Mouse (Mus musculus): ENCODE data around the gene Nfia.

The Nfia gene

DNA sequence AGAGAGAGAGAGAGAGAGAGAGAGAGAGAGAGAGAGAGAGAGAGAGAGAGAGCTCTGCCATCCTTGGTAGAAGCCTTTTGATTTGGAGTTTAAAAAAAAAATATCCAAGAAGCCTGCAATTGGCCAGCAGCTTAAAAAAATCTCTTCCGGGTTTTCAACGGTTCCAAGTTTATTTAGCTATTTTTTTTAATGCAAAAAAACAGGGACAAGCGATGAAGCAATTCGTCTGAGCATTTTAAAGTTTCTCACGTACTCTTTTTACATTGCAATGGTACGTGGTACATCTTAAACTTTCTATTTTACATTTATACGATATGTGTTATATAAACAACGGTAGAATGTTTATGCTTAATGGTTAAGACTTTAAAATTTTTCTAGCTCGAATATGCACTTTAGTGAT lies at the start of gene Nfia:
Gene Nfia (plus strand): TSS at position 94 of the 400 bp plus-strand sequence.
- DNase-seq = no peak

DNA sequence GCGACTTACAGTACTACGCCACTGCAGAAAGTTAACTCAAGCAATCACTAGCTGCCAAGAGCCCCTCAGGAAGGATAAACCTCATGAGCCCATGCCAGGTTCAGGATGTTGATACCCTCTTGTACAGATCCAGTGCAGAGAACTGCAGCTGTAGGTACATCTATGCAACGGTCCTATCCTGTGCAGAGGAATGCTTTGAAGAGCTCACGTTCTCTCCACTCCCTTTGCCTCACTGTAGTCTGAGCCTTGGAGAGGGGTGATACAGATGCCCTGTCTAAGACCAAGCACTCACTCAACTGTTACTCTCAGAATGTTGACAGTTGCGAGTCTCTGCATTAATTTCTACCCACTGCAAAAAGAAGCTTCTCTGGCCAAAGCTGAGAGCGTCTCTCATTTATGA lies 49.2 kb upstream of the Nfia start:
- no peak for DNase-seq

DNA sequence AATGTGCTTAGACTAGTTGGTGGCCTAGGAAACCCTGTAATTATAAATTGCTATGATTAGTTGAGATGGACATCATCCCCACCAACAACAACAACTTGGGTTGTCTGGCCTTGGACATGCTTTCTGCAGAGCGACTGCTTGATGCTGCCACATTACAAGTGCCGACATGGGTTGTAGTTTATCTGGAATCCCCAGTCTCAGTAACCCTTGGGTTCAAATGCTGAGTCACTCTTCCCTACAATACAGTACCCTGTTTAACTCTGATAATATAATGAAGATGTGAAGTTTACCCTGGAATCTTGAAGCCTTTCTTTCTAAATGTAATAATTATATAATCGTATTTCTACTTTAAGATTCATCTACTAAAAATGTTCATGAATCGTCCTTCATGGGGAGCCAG lies 44.0 kb upstream of the Nfia start:
- DNase-seq = no peak

DNA sequence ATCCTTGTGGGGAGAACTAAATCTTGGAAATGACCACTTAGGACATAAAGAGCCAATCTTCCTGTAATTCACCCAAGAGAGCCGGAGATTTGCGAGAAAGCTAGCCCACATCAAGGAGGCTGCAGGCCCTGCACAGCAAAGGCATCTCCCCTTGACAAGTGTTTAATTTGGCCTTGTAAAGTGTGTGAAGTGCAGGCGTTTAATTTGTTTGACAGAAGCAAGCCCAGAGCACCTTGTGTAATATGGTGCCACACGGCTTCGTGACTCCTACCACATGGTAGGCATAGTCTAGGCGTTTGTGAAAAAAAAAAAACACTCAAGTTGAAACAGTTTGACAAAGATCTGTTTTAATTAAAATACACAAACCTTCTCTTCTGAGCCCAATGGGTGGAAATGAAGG lies 42.5 kb upstream of the Nfia start:
- DNase-seq = no peak

DNA sequence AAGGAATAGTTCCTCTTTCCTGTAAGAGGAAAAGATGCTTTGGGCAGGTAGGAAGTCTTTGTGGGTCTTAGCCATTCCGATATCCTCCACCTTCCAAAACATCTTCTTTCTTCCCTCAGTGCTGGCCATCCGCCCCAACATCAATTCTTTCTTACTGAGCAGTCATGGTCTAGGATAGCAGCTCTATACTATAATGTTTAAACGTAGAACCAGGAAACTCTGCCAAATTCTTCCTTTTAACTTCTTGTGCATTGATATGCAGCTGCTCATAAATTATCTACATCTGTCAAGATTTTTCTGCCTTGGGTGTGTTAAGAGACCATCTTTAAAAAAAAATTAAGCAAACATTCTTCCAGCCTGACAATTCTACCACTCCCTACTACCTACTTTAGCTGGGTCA lies 42.1 kb upstream of the Nfia start:
- DNase-seq = no peak

DNA sequence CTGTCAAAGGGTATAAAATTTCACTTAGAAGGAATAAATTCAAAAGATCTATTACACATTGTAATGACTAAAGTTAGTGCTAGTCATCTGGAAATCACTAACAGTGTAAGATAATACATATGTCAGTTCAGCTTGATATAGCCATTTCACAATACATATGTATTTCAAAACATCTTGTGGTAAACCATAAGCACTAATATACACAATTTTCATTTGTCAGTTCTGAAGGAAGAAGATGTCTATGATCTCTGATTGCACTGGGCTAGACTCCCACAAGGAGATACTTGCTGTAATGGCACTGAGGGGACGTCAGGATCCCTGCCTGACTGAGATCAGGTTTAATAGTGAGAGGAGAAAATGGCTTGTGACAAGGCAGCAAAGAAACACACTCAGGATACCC lies 39.1 kb upstream of the Nfia start:
- no peak for DNase-seq

DNA sequence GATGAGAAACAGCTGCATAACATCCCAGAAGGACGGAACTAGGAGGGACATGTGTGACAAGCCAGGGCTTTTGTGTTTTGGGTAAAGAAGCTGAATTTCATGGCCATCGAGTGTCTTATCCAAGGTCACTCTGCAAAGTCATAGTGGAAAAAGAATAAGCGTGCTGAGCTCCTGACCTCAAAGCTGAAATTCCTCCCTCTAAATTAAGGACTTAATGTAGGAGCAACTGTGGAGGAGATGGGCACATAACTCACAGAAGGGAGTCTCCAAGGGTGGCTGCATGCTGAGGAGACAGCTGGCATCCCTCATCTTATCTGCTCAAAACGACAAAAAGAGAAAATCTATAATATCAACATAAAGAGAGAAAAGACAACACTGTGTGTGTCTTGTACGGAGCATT lies 28.6 kb upstream of the Nfia start:
- no peak for DNase-seq

DNA sequence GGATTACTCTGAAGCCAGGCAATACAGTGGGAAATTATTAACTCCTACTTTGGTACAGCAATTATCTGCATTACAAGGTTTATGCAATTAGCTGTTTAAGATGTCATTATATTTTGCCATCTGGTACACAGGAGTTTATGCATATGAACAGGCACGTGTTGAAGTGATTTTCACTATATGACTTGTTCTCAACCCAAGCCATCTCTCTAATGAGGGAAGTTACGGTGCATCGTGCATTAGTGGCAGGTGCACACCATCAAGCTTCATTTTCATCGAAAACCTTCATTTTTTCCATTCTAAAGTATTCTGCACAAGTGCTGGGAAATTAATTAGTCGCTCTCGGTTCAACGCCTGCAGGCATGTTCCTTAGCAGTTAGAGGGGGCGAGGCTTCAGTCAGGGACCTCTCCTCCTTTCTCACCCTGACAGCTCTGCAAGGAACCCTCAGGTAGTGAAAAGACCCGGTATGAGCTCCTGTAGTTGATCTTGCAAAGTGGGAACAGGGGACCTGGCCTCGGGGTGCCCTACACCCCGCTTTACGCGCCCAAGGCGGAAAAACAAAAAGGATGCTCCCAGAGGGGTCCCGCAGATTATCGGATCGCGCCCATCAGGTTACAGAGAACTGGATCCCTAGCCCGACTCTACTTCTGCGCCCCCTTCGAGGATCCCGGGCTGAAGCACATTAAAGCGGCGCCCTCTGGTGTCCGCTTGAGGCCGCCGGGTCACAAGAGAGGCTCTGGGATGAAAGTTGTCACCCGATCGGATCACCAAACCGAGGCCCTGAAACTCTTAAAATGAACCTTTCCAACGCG lies 27.0 kb upstream of the Nfia start:
- DNase-seq = peak; percentile 63

DNA sequence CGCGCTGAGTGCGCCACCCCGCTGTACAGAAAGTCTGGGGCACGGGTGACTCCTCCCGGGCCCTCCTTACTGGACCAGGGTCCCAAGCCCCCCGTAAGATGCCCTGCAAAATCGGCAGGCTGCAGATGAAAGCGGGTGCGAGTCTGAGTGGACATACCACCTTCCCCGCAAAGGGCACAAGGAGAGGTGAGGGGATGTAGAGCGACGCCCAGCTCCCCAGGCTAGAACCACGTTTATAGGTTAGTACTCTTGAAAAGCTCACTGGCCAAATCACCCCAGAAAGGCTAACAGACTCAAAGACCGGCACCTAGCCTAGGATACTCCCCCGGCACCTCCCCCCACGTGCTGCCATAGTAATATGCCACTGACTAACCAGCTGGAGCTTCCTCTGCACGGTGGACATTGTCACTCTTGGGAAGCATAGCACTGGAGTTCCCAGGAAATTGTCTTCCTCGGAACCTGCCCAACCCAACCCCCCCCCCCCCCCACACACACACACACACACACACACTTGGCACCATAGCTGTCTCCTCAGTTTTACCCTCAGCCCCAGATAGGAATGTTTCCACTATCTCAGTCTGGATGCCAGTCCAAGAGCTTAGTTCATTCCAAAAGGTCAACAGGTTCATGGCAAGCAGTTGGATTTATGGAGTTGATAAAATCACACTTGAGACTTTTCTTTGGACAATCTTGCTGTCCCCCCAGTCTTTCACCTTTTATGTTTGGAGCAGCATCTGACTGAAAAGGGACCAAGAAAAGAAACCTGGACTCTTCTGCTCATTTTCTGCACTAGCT lies 26.2 kb upstream of the Nfia start:
- no peak for DNase-seq

DNA sequence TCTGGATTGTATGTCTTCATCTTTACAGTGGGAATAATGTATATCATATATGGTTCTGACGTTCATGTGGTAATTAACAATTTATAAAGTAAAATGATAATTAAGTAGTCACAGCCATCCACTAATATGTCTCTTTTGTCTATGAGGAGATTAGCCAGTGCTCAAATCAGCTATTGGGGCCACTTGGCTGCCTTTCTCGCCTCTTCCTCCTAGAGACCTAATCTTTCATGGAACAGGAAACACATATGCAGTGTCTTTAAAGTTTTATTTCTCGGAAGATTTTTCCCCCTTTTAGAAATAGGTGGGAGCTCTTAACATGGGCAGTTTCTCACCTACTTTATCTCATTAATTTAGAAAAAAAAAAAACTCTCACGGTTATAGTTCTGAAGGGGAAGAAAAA lies 22.1 kb upstream of the Nfia start:
- no peak for DNase-seq

DNA sequence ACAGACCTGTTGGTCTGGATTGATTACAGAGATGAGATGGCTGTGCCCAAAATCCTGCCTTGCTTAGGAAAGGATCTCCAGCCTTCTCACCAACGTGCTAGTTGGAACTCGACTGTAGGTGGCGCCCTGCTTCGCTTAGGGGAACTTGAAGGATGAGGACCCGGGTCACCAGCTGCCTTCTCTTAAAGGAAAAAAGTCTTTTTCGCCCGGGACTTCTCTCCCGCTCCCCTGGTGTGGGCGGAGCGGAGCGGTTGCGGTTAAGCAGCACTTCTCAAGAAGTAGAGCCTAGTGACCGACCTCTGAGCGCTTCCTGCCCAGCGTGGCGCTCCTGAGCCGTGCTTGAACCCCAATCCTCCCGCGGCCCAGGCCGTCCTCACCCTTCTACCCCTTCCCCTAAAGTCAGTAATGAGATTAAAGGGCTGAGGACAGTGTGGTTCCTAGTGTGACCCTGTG lies 21.5 kb upstream of the Nfia start:
- peak; percentile 91 for DNase-seq

DNA sequence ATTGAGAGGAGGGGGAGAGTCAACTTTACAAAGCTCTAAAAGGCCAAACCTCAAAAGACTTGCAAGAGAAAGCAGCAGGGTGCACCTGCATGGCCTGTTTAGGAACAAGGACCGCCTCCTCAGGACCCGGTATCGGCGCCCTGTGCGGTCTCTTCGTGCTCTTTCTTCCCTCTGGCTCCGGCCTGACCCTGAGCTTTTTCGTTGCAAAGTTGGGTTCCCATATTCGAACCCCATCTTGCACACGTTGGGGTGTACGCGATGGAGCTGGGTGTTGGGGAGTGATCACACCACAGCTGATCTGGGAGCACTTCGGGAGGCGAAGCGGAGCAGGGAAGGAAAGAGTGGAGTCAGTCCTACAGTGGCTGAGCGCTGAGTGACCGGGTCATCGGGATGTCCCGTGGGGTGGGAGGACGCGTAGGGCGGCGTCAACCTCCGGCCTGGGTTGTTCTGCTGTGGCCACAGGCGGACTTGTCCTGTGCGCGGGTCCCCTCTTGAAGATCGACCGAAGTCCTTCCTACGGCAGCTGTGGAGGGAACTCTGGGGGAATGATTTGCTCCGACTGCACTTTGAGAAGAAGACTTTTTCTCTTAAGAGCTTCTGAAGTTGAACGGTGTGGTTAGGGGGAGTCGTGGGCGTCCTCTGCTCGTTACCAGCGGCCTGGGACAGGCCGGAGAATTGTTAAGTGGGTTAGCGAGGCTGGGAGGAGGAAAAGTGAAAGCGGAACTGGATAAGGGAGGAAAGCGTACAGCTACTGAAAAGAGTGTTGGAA lies 20.9 kb upstream of the Nfia start:
- DNase-seq = no peak

DNA sequence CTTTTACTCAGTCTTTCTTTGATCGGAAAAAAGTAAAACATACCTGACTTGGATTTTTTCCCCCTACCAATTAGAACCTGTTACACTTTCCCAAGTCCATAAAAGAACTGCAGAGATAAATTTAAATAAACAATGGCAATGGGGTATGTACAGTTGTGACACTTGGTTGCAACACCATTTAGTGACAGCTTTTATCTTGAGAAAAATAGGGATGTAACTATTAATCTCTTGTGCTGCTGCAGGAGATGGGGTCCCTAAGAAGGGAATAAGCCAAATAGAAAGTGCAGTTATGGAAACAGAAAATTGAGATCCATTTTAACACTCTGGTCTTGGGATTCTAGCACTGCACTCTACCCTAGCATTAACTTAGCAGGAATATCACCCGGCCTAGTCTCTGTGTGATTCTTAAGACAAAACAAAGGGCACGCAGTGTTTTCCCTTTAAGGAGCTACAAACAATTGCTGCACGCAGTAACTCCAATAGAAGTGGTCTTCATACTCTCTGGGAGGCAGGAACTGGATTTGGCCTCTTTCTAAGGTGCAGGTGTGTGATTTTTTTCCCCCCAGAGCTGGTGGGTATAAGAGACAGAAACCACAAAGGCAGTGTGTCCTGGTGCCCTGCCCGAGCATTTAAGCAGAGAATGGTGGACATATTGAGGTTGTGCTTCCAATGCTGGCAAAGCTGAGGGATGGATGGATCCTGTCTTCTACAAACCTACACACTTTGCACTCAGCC lies 20.1 kb upstream of the Nfia start:
- DNase-seq = no peak

DNA sequence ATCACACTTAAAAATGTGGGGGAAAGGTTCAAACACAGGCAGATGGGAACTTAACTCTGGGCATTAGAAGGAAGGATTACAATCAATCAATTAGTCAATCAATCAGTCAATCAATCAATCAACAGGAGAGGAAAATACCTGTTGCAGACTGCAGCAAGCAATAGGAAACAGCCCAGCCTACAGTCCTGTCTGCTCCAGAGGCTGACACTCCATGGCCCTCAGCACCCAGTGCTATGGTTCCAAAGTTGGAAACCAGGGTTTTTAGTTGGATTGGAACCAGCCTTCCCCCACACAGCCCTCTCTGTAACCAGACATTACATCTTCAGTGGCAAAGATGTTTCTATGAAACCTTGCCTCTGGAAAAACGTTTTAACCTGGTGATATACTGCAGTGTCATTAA lies 19.0 kb upstream of the Nfia start:
- no peak for DNase-seq

DNA sequence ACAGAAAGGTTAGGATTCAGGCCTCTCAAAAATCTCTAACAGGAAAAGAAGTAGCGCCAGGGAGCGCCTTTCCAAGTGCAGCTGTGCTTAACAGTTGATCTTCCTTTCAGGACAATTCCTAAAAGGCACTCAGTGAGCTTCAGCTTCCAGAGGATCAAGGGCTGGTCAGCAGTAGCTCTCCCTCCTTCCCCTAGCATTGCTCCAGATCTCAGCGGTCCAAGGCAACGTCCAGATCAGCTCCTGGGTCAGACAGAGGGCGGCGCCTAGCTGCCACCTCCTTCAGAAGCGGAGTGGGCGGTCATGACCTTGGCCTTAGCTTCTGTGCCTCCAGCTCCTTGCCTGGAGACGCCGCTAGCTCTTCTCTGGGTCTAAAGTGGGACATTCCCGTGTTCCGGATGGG lies 18.3 kb upstream of the Nfia start:
- DNase-seq = no peak

DNA sequence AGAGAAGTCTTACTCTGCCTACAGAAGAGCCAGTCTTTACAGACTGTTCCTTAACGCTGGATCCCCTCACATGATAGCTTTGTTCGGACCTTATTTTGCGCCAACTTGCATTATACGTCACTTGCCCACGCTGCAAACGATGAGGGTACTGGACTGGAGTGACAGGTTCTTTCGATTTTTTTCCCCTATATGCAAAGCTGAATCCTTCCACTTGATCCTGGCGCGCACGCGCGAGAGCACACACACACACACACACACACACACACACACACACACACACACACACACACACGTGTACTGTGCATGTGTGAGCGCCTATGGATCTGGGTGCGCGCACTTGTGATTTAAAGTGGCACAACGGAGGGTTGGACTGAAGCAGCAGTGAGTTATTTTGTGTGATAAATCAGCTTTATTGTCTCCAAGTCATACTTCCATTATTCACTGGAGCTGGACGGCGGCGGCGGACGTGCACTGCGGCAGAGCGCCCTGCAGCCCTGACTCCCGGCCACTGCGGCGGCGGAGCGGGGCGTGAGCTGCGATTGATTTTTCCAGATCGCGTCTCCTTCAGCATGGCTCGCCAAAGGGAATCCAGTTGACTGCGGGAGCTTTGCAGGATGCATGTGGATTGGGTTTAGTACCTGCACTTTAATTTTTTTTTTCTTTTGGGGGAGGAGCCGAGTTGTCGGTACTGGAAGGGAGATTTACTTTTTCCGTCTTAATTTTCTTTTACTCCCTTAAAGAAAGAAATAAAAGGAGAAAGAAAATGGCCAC lies 15.1 kb upstream of the Nfia start:
- peak; percentile 61 for DNase-seq

DNA sequence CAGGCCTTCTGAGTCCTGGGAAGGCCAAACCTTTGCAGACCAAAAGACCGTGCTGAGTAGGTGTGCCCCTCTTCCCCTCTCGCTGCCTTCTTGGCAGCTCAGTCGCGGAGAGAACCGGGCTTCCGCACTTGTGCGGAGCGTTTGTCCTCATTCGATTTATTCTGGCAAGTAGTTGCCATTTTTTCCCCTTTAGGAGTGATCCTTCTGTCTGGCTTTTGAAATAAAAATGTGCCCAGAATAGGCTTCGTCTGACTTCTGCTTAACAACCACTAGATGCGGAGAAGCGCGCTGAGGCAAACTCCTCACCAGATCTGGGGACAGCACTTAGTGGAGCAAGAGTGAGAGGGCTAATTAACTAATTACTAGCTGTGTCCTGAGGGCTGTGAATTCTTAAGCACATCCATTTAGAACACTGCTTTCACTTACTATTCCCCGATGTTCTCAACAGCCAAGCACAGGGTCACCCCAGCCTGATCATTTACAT lies 14.5 kb upstream of the Nfia start:
- peak; percentile 58 for DNase-seq

DNA sequence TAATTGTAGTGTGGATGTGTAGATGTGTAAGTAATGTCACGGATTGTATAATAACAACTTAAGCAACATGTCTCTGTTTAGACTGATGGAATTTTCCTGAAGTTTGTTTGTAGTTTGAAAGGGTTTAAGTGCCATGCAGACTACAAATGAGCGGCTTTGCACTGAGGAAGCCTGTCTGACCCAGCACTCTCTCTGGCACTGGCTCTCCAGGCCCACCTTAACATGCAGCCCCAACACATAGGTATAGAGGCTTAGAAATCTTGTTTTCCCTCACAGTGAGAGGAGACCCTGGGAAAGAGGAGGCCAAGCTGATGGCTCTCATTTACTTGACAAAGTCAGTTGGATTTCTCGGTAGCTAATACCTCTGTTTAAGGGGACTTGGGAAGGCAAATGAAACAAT lies 13.9 kb upstream of the Nfia start:
- no peak for DNase-seq

DNA sequence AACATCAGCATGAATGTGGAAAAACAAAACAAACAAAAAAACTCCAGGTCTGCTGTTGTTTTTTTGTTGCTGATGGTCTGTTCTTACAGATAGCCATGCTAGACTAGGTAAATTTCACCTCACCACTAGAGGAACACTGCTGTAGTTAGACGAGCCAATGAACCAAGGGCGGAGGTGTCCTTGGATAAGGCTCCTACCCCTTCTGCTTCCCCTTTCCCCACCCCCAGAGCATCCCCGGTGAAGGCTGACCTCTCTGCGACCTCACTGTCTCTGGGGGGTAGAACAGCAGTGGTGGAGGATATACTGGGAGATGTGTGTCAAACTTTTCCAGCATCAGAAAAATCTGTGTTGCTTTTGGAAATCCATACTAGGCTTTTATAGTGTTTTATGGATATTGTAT lies 7.9 kb upstream of the Nfia start:
- no peak for DNase-seq

DNA sequence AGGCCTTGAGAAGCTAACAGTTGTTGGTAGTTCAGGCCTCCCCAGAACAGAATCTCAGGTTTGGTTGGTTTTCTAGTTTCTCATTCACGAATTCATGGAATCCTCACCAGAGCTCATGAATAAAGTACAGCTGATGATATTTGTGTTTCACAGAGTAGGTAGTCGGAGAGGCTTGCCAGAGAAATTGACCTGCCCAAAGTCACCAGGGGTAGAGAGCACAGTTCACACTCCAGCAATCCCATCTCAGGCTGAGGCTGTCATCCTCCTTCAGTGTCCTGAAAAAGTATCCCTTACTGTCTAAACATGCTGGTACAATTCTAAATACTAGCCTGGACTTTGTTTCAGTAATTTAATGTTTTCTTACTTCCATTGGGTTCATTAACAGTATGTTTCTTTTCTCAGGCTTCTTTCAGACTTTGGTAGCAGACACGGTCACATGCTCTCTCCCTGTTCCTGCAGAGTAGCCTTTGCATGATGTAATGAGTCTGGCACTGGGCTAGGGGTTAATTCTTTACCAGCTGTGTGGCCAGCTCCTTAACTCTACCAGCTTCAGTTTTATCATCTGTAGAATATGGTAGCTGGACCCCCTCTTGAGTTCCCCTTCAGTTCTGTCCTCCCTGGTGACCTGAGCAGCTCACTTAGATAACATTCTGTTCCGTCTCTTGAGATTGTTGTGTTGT lies 7.1 kb upstream of the Nfia start:
- DNase-seq = no peak

DNA sequence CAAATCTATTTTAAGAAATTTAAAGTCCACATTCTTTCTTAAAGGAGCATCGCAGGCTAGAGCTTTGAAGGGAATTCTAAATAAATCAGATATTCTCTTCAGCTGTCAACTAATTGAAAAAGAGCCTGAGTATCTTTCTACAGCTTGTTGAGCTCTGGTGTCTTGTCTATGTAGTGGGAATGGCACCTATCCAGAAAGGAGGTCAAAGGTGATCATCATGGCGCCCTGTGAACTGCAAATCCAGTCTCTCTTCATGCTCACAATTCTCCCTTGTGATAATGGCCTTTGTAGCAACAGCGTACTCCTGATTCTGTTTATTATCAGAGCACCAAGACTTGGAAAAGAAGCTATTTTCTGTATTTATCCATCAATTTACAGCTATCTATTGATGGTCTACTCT lies 6.4 kb upstream of the Nfia start:
- DNase-seq = no peak
